ENCODE assay signal across 42 mouse cellular contexts in the genomic region with DNA sequence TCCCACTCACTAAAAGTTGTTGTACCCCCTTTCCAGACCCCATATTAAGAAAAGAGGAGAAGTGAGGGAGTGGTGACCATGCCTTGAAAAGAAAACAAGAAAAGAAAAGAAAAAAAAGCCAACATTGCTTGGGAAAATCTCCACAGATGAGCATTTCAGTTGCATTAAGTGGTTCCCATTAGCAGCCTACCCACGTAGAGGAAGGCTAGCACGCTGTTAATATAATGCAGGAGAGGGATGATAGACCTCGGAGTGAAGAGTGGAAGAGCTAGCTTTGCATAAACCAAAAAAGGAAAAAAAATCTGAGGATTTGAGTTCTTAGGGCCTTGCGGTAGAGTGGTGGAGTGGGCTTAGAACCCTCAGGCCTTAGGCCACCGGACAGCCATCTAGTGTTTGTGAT. TPM values are rescaled to one million over a fixed set of nuclear protein-coding genes. Genes with fewer than 3 reads are reported as not detected.
DNase-seq lines count a peak whose midpoint lies in the region; ATAC-seq and TF ChIP-seq lines count a peak whose summit lies in the region.
"Had no signal": no experiment of that assay in that cellular context is flagged by ENCODE, and none has a peak within 500 bp of the region (broad histone marks: within the 10 kb centered on the region; RNA-seq: fewer than 3 reads in every experiment).

No protein-coding gene starts in this region.

- peak overlapping the region; percentile 75 for H3K9ac ChIP-seq in forebrain, embryonic 14.5 days (ENCODE audit: low read length)
- H3K9ac ChIP-seq: embryonic facial prominence, embryonic 12.5 days; intestine, embryonic 15.5 days; limb, embryonic 12.5 days; liver, embryonic 15.5 days; lung, embryonic 15.5 days; midbrain, embryonic 15.5 days had no signal

- peak; percentile 18 for DNase-seq in embryo, embryonic 10.5 days (ENCODE audit: low spot score)
- no peak for DNase-seq in embryo, embryonic 10 days (ENCODE audit: low spot score)
- DNase-seq in left cerebral cortex, adult 2 months (ENCODE audit: extremely low spot score in 1 of 2, low spot score in 2 of 2) = peak in 1 of 2 experiments; percentile 8
- no peak for DNase-seq in left cerebral cortex, adult 8-10 months (ENCODE audit: low spot score in 2 of 2)
- DNase-seq in forebrain, embryonic 14.5 days (ENCODE audit: low spot score) = peak; percentile 74
- no peak for DNase-seq in lung, postnatal 25 days (ENCODE audit: low spot score)
- DNase-seq in lung, adult 2 months = no peak
- DNase-seq: adrenal gland, adult 2 months; adrenal gland, postnatal 36 days; cerebellum, adult 8-10 months; cerebellum, postnatal 36 days; gastrocnemius, postnatal 25 days; heart, adult 11 months; heart, postnatal 4 days; kidney, adult 2 months; kidney, postnatal 4 days; layer of hippocampus, adult 9-11 months; lung, postnatal 36 days; right cerebral cortex, postnatal 4 days; thymus, adult 18-20 months; thymus, postnatal 25 days had no signal

- no peak for ATAC-seq in forebrain, embryonic 14.5 days
- ATAC-seq: activated CD4-positive, CD25-positive, alpha-beta regulatory T cell, adult 4 months; hindbrain, postnatal 0 days; intestine, embryonic 15.5 days had no signal

- no peaks in the 10 kb centered on the region for H3K36me3 ChIP-seq in forebrain, embryonic 14.5 days (ENCODE audit: control insufficient read depth, insufficient read depth, low read length)
- H3K36me3 ChIP-seq: embryonic facial prominence, embryonic 12.5 days; intestine, embryonic 15.5 days; limb, embryonic 12.5 days; liver, embryonic 15.5 days; lung, embryonic 15.5 days; midbrain, embryonic 15.5 days had no signal

- intact Hi-C loops in left cerebral cortex, adult 2 months (cut with DNase I) = loop anchor here (2.0 to 10.0 kb wide), 9 partner anchors 909 to 2002 kb away; a partner anchor contains a TSS

- peaks cover 3% of the 10 kb centered on the region; the same call in 1 of the 2 replicates for H3K4me1 ChIP-seq in cortical plate, adult 2 months (ENCODE audit: control insufficient read depth, insufficient read depth, low read length)
- H3K4me1 ChIP-seq in forebrain, embryonic 14.5 days (ENCODE audit: control insufficient read depth, insufficient read depth, low read length) = peaks cover 8% of the 10 kb centered on the region; the same call in 1 of the 2 replicates
- H3K4me1 ChIP-seq in lung, adult 2 months (ENCODE audit: control insufficient read depth, insufficient read depth, low read length) = no peaks in the 10 kb centered on the region
- H3K4me1 ChIP-seq: embryonic facial prominence, embryonic 12.5 days; intestine, embryonic 15.5 days; limb, embryonic 12.5 days; liver, embryonic 15.5 days; lung, embryonic 15.5 days; megakaryocyte, embryonic 14.5 days had no signal

- peak overlapping the region; percentile 64 for H3K4me2 ChIP-seq in forebrain, embryonic 14.5 days (ENCODE audit: low read length)
- H3K4me2 ChIP-seq: embryonic facial prominence, embryonic 12.5 days; intestine, embryonic 15.5 days; limb, embryonic 12.5 days; liver, embryonic 15.5 days; lung, embryonic 15.5 days; midbrain, embryonic 15.5 days had no signal

- TF ChIP-seq CTCF in left cerebral cortex, adult 2 months (IDR thresholded peaks at IDR 0.05) = no peak
- no peak for TF ChIP-seq CTCF in cortical plate, adult 2 months (IDR thresholded peaks at IDR 0.05; ENCODE audit: extremely low read depth, insufficient read depth, low read length)
- TF ChIP-seq CTCF in lung, adult 2 months (IDR thresholded peaks at IDR 0.05; ENCODE audit: insufficient read depth, low read length) = no peak

- WGBS in forebrain, embryonic 14.5 days = 8% methylated on average over 5 of the region's 5 CpGs
- 16% methylated on average over 5 of the region's 5 CpGs for WGBS in lung, adult 2 months

- peak overlapping the region; percentile 98 for H3K27ac ChIP-seq in left cerebral cortex, adult 2 months
- peak overlapping the region; percentile 57; the same call in 1 of the 2 replicates for H3K27ac ChIP-seq in cortical plate, adult 2 months (ENCODE audit: insufficient read depth, low read length)
- peak overlapping the region; percentile 86 for H3K27ac ChIP-seq in forebrain, embryonic 14.5 days (ENCODE audit: low read depth, low read length)
- H3K27ac ChIP-seq: embryonic facial prominence, embryonic 12.5 days; hindbrain, postnatal 0 days; intestine, embryonic 15.5 days; kidney, postnatal 0 days; limb, embryonic 12.5 days; liver, embryonic 15.5 days; lung, embryonic 15.5 days; midbrain, embryonic 15.5 days; stomach, postnatal 0 days had no signal

- H3K9me3 ChIP-seq in forebrain, embryonic 14.5 days (replicated peaks; ENCODE audit: control insufficient read depth, low read length) = no peaks in the 10 kb centered on the region
- H3K9me3 ChIP-seq: embryonic facial prominence, embryonic 12.5 days; intestine, embryonic 15.5 days; limb, embryonic 12.5 days; liver, embryonic 15.5 days; lung, embryonic 15.5 days; midbrain, embryonic 15.5 days had no signal

- H3K27me3 ChIP-seq in forebrain, embryonic 14.5 days (replicated peaks; ENCODE audit: control insufficient read depth, insufficient read depth, low read length) = no peaks in the 10 kb centered on the region
- H3K27me3 ChIP-seq: CH12.LX had no signal

- no peak for TF ChIP-seq POLR2A in cortical plate, adult 2 months (IDR thresholded peaks at IDR 0.05; ENCODE audit: extremely low read depth, insufficient read depth, low read length)
- TF ChIP-seq POLR2A in lung, adult 2 months (IDR thresholded peaks at IDR 0.05; ENCODE audit: borderline replicate concordance, extremely low read depth, low read depth, low read length) = no peak

- no peak overlapping the region for H3K4me3 ChIP-seq in left cerebral cortex, adult 2 months
- H3K4me3 ChIP-seq in cortical plate, adult 2 months (ENCODE audit: insufficient read depth, low read length) = no peak overlapping the region
- peak overlapping the region; percentile 95; the same call in 1 of the 2 replicates for H3K4me3 ChIP-seq in forebrain, embryonic 14.5 days (ENCODE audit: low read depth, low read length)
- H3K4me3 ChIP-seq in lung, adult 2 months (replicated peaks; ENCODE audit: extremely low read depth, low read depth, low read length) = no peak overlapping the region
- H3K4me3 ChIP-seq: intestine, embryonic 15.5 days; limb, embryonic 12.5 days; liver, embryonic 15.5 days; lung, embryonic 15.5 days; megakaryocyte, embryonic 14.5 days; midbrain, embryonic 15.5 days had no signal

RNA-seq across cellular contexts. Expression of a gene that starts 9.3 kb away (rescaled TPM):
- total RNA-seq in left cerebral cortex, adult 2 months (2021) = 100 to 1,000 TPM; 111 to 112 TPM
- 100 to 1,000 TPM in 1 of 4 experiments, 10 to 100 TPM in 3; 89.6 to 102 (median 96.9) TPM for total RNA-seq in left cerebral cortex, adult 8-10 months (2022)
- 61.2 and 63.1 TPM in 2 replicates for polyA plus RNA-seq in cortical plate, adult 2 months (2012; rRNA removed)
- 72.6 and 77.7 TPM in 2 replicates for polyA plus RNA-seq in forebrain, embryonic 14.5 days (2014; fragmentation: Nextera tagmentation; extraction: Ambion mirVana)
- 0.07 TPM in 1 of 2 replicates, not detected in the other for polyA plus RNA-seq in lung, adult 2 months (2012; rRNA removed)
- total RNA-seq: adrenal gland, adult 2 months; adrenal gland, postnatal 36 days; CH12.LX; gastrocnemius, postnatal 25 days; liver, adult 2 months; neutrophil, adult 5-6 weeks had no signal
- polyA plus RNA-seq: activated CD4-positive, CD25-positive, alpha-beta regulatory T cell, adult 4 months; adrenal gland, adult 2 months; C2C12; hindbrain, postnatal 0 days; intestine, embryonic 15.5 days; kidney, adult 2 months; kidney, postnatal 0 days; limb, embryonic 12.5 days; liver, adult 2 months; spleen, adult 2 months; stomach, postnatal 0 days had no signal

RNA-seq across cellular contexts. Expression of a gene that starts 11.8 kb away (rescaled TPM):
- total RNA-seq in left cerebral cortex, adult 2 months (2021) = 1 to 10 TPM; 6.9 to 8.6 TPM
- total RNA-seq in left cerebral cortex, adult 8-10 months (2022) = 1 to 10 TPM; 5.9 to 7.2 (median 6.5) TPM
- polyA plus RNA-seq in cortical plate, adult 2 months (2012; rRNA removed) = 2.1 and 2.3 TPM in 2 replicates
- 2.2 and 3.6 TPM in 2 replicates for polyA plus RNA-seq in forebrain, embryonic 14.5 days (2014; fragmentation: Nextera tagmentation; extraction: Ambion mirVana)
- polyA plus RNA-seq in lung, adult 2 months (2012; rRNA removed) = not detected in 2 replicates
- total RNA-seq: adrenal gland, adult 2 months; adrenal gland, postnatal 36 days; CH12.LX; ES-E14; gastrocnemius, postnatal 25 days; heart, postnatal 4 days; hindbrain, postnatal 0 days; liver, adult 2 months; neutrophil, adult 5-6 weeks had no signal
- polyA plus RNA-seq: activated CD4-positive, CD25-positive, alpha-beta regulatory T cell, adult 4 months; adrenal gland, adult 2 months; C2C12; heart, embryonic 11.5 days; heart, embryonic 16.5 days; hindbrain, postnatal 0 days; intestine, embryonic 15.5 days; kidney, adult 2 months; kidney, postnatal 0 days; limb, embryonic 12.5 days; liver, adult 2 months; liver, embryonic 15.5 days; lung, embryonic 15.5 days; midbrain, embryonic 15.5 days; neural tube, embryonic 11.5 days; spleen, adult 2 months; stomach, postnatal 0 days had no signal

Comparison
In these comparisons a context has a peak if more than half of its experiments do, and no peak if none do; other contexts are left out.
1. DNase-seq: peak in embryo, embryonic 10.5 days (single experiment) and forebrain, embryonic 14.5 days (single experiment); none in embryo, embryonic 10 days (single experiment), left cerebral cortex, adult 8-10 months (0 of 2), lung, postnatal 25 days (single experiment) and lung, adult 2 months (single experiment).
2. RNA of a gene that starts 9.3 kb away (polyA plus RNA-seq): 72.6 to 77.7 TPM in forebrain, embryonic 14.5 days and 61.2 to 63.1 TPM in cortical plate, adult 2 months; 0.07 TPM in lung, adult 2 months; every median in the first group is over 10 times any median in the second.
3. Peak in every context shown above with its lines, with median percentiles within 50 percentile points of each other: H3K27ac ChIP-seq.